ENCODE assay signal across 9 mouse cellular contexts in genomic region chr19:46443509-46443908, GRCm38 (mm10). TPM values are rescaled to one million over a fixed set of nuclear protein-coding genes. Genes with fewer than 3 reads are reported as not detected.
A peak's percentile ranks its signal among the peaks of the same experiment; 100 is the strongest.
DNase-seq lines count a peak whose midpoint lies in the region; ATAC-seq and TF ChIP-seq lines count a peak whose summit lies in the region.
"Had no signal": no experiment of that assay in that cellular context is flagged by ENCODE, and none has a peak within 500 bp of the region (broad histone marks: within the 10 kb centered on the region; RNA-seq: fewer than 3 reads in every experiment).

No protein-coding gene starts in this region.

- H3K4me3 ChIP-seq in heart, embryonic 13.5 days, result no peak overlapping the region
- H3K4me3 ChIP-seq in ES-Bruce4 (ENCODE audit: low read depth, low read length), result no peak overlapping the region
- H3K4me3 ChIP-seq in embryonic facial prominence, embryonic 15.5 days (replicated peaks), result no peak overlapping the region
- H3K4me3 ChIP-seq in limb, embryonic 14.5 days (replicated peaks; ENCODE audit: low read length), result no peak overlapping the region
- H3K4me3 ChIP-seq: megakaryocyte, embryonic 14.5 days had no signal

- no peak for ATAC-seq in heart, embryonic 13.5 days (ENCODE audit: extremely low read depth, insufficient number of reproducible peaks, low FRiP score, low TSS enrichment)
- ATAC-seq in embryonic facial prominence, embryonic 15.5 days (ENCODE audit: insufficient number of reproducible peaks, low FRiP score, low TSS enrichment, low read depth), result no peak
- ATAC-seq in limb, embryonic 14.5 days (ENCODE audit: low FRiP score, low read depth), result no peak
- no peak for ATAC-seq in monocyte, adult 5-6 weeks (replicated peaks; ENCODE audit: insufficient number of reproducible peaks, low FRiP score, low TSS enrichment, poor library complexity, severe bottlenecking)

- peak overlapping the region; percentile 33; the same call in 1 of the 2 replicates for H3K27ac ChIP-seq in heart, embryonic 13.5 days (replicated peaks)
- 0 out of 2 replicates have a peak overlapping the region, but pooled peaks have one; percentile 25 for H3K27ac ChIP-seq in ES-Bruce4 (ENCODE audit: insufficient read depth, low read length)
- peak overlapping the region; percentile 65 for H3K27ac ChIP-seq in embryonic facial prominence, embryonic 15.5 days (replicated peaks)
- peak overlapping the region; percentile 65 for H3K27ac ChIP-seq in limb, embryonic 14.5 days (replicated peaks; ENCODE audit: low read depth, low read length)

- no peak overlapping the region for H3K9ac ChIP-seq in heart, embryonic 13.5 days
- no peak overlapping the region for H3K9ac ChIP-seq in ES-Bruce4 (ENCODE audit: low read depth, poor library complexity, severe bottlenecking)
- no peak overlapping the region for H3K9ac ChIP-seq in embryonic facial prominence, embryonic 15.5 days
- no peak overlapping the region for H3K9ac ChIP-seq in limb, embryonic 14.5 days (ENCODE audit: low read depth, low read length, severe bottlenecking)

- TF ChIP-seq EP300 in ES-Bruce4 (IDR thresholded peaks at IDR 0.05; ENCODE audit: insufficient read depth, low read depth, low read length), result 0 out of 2 replicates have a peak, but pooled peaks have one; percentile 38

- 39% methylated on average over 6 of the region's 6 CpGs for WGBS in heart, embryonic 13.5 days
- WGBS in embryonic facial prominence, embryonic 15.5 days, result 36% methylated on average over 6 of the region's 6 CpGs
- 27% methylated on average over 6 of the region's 6 CpGs for WGBS in limb, embryonic 14.5 days

- TF ChIP-seq CTCF in ES-Bruce4 (IDR thresholded peaks at IDR 0.05; ENCODE audit: low read depth, low read length), result no peak

- H3K27me3 ChIP-seq in heart, embryonic 13.5 days (replicated peaks), result no peaks in the 10 kb centered on the region
- H3K27me3 ChIP-seq in ES-Bruce4 (ENCODE audit: control insufficient read depth, insufficient read depth, low read length, poor library complexity, severe bottlenecking), result no peaks in the 10 kb centered on the region
- H3K27me3 ChIP-seq in embryonic facial prominence, embryonic 15.5 days, result no peaks in the 10 kb centered on the region
- no peaks in the 10 kb centered on the region for H3K27me3 ChIP-seq in limb, embryonic 14.5 days (ENCODE audit: control insufficient read depth, insufficient read depth, low read length)
- H3K27me3 ChIP-seq: megakaryocyte, embryonic 14.5 days had no signal

- no peak for TF ChIP-seq POLR2A in ES-Bruce4 (IDR thresholded peaks at IDR 0.05; ENCODE audit: insufficient read depth, low read length)
- TF ChIP-seq POLR2A in limb, embryonic 14.5 days (IDR thresholded peaks at IDR 0.05; ENCODE audit: borderline replicate concordance, extremely low read depth, insufficient read depth, insufficient read length), result no peak

- H3K4me1 ChIP-seq in heart, embryonic 13.5 days, result peaks cover 43% of the 10 kb centered on the region
- H3K4me1 ChIP-seq in ES-Bruce4 (ENCODE audit: control insufficient read depth, insufficient read depth, low read length), result no peaks in the 10 kb centered on the region
- H3K4me1 ChIP-seq in embryonic facial prominence, embryonic 15.5 days, result peaks cover 30% of the 10 kb centered on the region
- H3K4me1 ChIP-seq in limb, embryonic 14.5 days (ENCODE audit: control insufficient read depth, insufficient read depth, low read length), result peaks cover 20% of the 10 kb centered on the region

- no peak for DNase-seq in heart, postnatal 10 days
- no peak for DNase-seq in limb, embryonic 14.5 days (ENCODE audit: low spot score)
- DNase-seq in thymus, postnatal 14 days, result no peak
- no peak for DNase-seq in frontal cortex, postnatal 25 days (ENCODE audit: low spot score in 2 of 2)

- no peaks in the 10 kb centered on the region for H3K9me3 ChIP-seq in heart, embryonic 13.5 days
- H3K9me3 ChIP-seq in ES-Bruce4 (replicated peaks; ENCODE audit: control insufficient read depth, insufficient read depth, low read length, poor library complexity, severe bottlenecking), result no peaks in the 10 kb centered on the region
- no peaks in the 10 kb centered on the region for H3K9me3 ChIP-seq in embryonic facial prominence, embryonic 15.5 days (replicated peaks)
- no peaks in the 10 kb centered on the region for H3K9me3 ChIP-seq in limb, embryonic 14.5 days (ENCODE audit: control insufficient read depth, low read length)
- H3K9me3 ChIP-seq: megakaryocyte, embryonic 14.5 days had no signal

- H3K36me3 ChIP-seq in heart, embryonic 13.5 days, result no peaks in the 10 kb centered on the region
- H3K36me3 ChIP-seq in ES-Bruce4 (ENCODE audit: control insufficient read depth, insufficient read depth, low read length, poor library complexity, severe bottlenecking), result no peaks in the 10 kb centered on the region
- no peaks in the 10 kb centered on the region for H3K36me3 ChIP-seq in embryonic facial prominence, embryonic 15.5 days
- H3K36me3 ChIP-seq in limb, embryonic 14.5 days (ENCODE audit: control insufficient read depth, insufficient read depth, low read length), result no peaks in the 10 kb centered on the region; the same call in 1 of the 2 replicates

- intact Hi-C loops in heart, postnatal 10 days (cut with DNase I), result loop anchor here (5.0 kb wide), 1 partner anchor 106 kb away; the partner anchor contains the start of gene Cuedc2

- no peak overlapping the region for H3K4me2 ChIP-seq in heart, embryonic 13.5 days
- no peak overlapping the region for H3K4me2 ChIP-seq in embryonic facial prominence, embryonic 15.5 days (replicated peaks)
- H3K4me2 ChIP-seq in limb, embryonic 14.5 days (replicated peaks; ENCODE audit: low read depth, low read length, severe bottlenecking), result no peak overlapping the region

RNA-seq across cellular contexts. Expression of gene Sufu, which starts 46.8 kb away (rescaled TPM):
- 18.4 and 19.3 TPM in 2 replicates for polyA plus RNA-seq in heart, embryonic 13.5 days (2015; fragmentation: Nextera tagmentation; extraction: Ambion mirVana)
- 10 to 100 TPM; 18.0 to 18.7 TPM for total RNA-seq in heart, postnatal 10 days (2021)
- polyA plus RNA-seq in ES-Bruce4 (2011; ENCODE audit: insufficient read depth, insufficient read length, low read depth, missing spikeins), result 16.0 and 16.7 TPM in 2 replicates
- polyA plus RNA-seq in embryonic facial prominence, embryonic 15.5 days (2015; fragmentation: Nextera tagmentation; extraction: Ambion mirVana), result 36.0 and 38.4 TPM in 2 replicates
- polyA plus RNA-seq in limb, embryonic 14.5 days (2012; rRNA removed), result 30.6 and 37.2 TPM in 2 replicates
- polyA plus RNA-seq in limb, embryonic 14.5 days (2014; fragmentation: Nextera tagmentation; extraction: Ambion mirVana), result 35.5 and 39.1 TPM in 2 replicates
- 5.5 to 11.0 TPM (median 5.8 TPM) in 3 replicates for total RNA-seq in monocyte, adult 5-6 weeks (2017)

RNA-seq across cellular contexts. Expression of gene Actr1a, which starts 48.0 kb away (rescaled TPM):
- polyA plus RNA-seq in heart, embryonic 13.5 days (2015; fragmentation: Nextera tagmentation; extraction: Ambion mirVana), result 108 and 111 TPM in 2 replicates
- 100 to 1,000 TPM; 122 to 124 TPM for total RNA-seq in heart, postnatal 10 days (2021)
- 75.3 and 92.8 TPM in 2 replicates for polyA plus RNA-seq in ES-Bruce4 (2011; ENCODE audit: insufficient read depth, insufficient read length, low read depth, missing spikeins)
- 149 and 153 TPM in 2 replicates for polyA plus RNA-seq in embryonic facial prominence, embryonic 15.5 days (2015; fragmentation: Nextera tagmentation; extraction: Ambion mirVana)
- polyA plus RNA-seq in limb, embryonic 14.5 days (2012; rRNA removed), result 96.2 and 104 TPM in 2 replicates
- 152 and 155 TPM in 2 replicates for polyA plus RNA-seq in limb, embryonic 14.5 days (2014; fragmentation: Nextera tagmentation; extraction: Ambion mirVana)
- 90.9 to 114 TPM (median 107 TPM) in 3 replicates for total RNA-seq in monocyte, adult 5-6 weeks (2017)

RNA-seq across cellular contexts. Expression of gene Trim8, which starts 58.0 kb away (rescaled TPM):
- polyA plus RNA-seq in heart, embryonic 13.5 days (2015; fragmentation: Nextera tagmentation; extraction: Ambion mirVana), result 13.2 and 13.9 TPM in 2 replicates
- total RNA-seq in heart, postnatal 10 days (2021), result 10 to 100 TPM; 49.9 to 50.6 TPM
- 14.2 and 16.3 TPM in 2 replicates for polyA plus RNA-seq in ES-Bruce4 (2011; ENCODE audit: insufficient read depth, insufficient read length, low read depth, missing spikeins)
- 20.7 and 21.7 TPM in 2 replicates for polyA plus RNA-seq in embryonic facial prominence, embryonic 15.5 days (2015; fragmentation: Nextera tagmentation; extraction: Ambion mirVana)
- 22.7 and 32.5 TPM in 2 replicates for polyA plus RNA-seq in limb, embryonic 14.5 days (2012; rRNA removed)
- polyA plus RNA-seq in limb, embryonic 14.5 days (2014; fragmentation: Nextera tagmentation; extraction: Ambion mirVana), result 21.5 and 23.1 TPM in 2 replicates
- total RNA-seq in monocyte, adult 5-6 weeks (2017), result 35.4 to 50.0 TPM (median 39.9 TPM) in 3 replicates
